In genomic region chr2:127142577-127143157, GRCm38 (mm10) we compare ENCODE assay signal across 8 mouse cellular contexts. TPM values are rescaled to one million over a fixed set of nuclear protein-coding genes. Genes with fewer than 3 reads are reported as not detected.
A peak's percentile ranks its signal among the peaks of the same experiment; 100 is the strongest.
DNase-seq lines count a peak whose midpoint lies in the region; ATAC-seq and TF ChIP-seq lines count a peak whose summit lies in the region.

No protein-coding gene starts in this region.

- intact Hi-C loops in left cerebral cortex, postnatal 14 days (cut with DNase I), result no loop called here

- no peak for TF ChIP-seq CTCF in lung, adult 2 months (IDR thresholded peaks at IDR 0.05; ENCODE audit: insufficient read depth, low read length)

- no peak; the same call in 1 of the 2 replicates for ATAC-seq in hindbrain, embryonic 16.5 days
- ATAC-seq in midbrain, embryonic 13.5 days, result 0 out of 2 replicates have a peak, but pooled peaks have one; percentile 22

- TF ChIP-seq POLR2A in lung, adult 2 months (IDR thresholded peaks at IDR 0.05; ENCODE audit: borderline replicate concordance, extremely low read depth, low read depth, low read length), result no peak

- no peaks in the 10 kb centered on the region for H3K9me3 ChIP-seq in embryonic facial prominence, embryonic 10.5 days
- no peaks in the 10 kb centered on the region for H3K9me3 ChIP-seq in hindbrain, embryonic 16.5 days (ENCODE audit: control insufficient read depth, low read length)
- no peaks in the 10 kb centered on the region for H3K9me3 ChIP-seq in midbrain, embryonic 13.5 days

- H3K27ac ChIP-seq in embryonic facial prominence, embryonic 10.5 days (replicated peaks), result peak overlapping the region; percentile 82
- no peak overlapping the region for H3K27ac ChIP-seq in hindbrain, embryonic 16.5 days (ENCODE audit: low read depth, low read length)
- no peak overlapping the region for H3K27ac ChIP-seq in midbrain, embryonic 13.5 days

- 0 out of 2 replicates have a peak, but pooled peaks cover 4% of the 10 kb centered on the region for H3K27me3 ChIP-seq in embryonic facial prominence, embryonic 10.5 days (replicated peaks; ENCODE audit: low read depth, poor library complexity, severe bottlenecking)
- H3K27me3 ChIP-seq in hindbrain, embryonic 16.5 days (replicated peaks; ENCODE audit: control insufficient read depth, insufficient read depth, low read length), result no peaks in the 10 kb centered on the region
- 0 out of 2 replicates have a peak, but pooled peaks cover 7% of the 10 kb centered on the region for H3K27me3 ChIP-seq in midbrain, embryonic 13.5 days

- peak overlapping the region; percentile 81 for H3K4me2 ChIP-seq in hindbrain, embryonic 16.5 days (ENCODE audit: low read length)
- peak overlapping the region; percentile 88 for H3K4me2 ChIP-seq in midbrain, embryonic 13.5 days (replicated peaks)

- peak; percentile 22 for DNase-seq in lung, adult 2 months
- DNase-seq in lung, adult 18-20 months, result no peak
- no peak for DNase-seq in embryonic facial prominence, embryonic 10.5 days (ENCODE audit: low spot score)
- DNase-seq in ovary, postnatal 10 days (ENCODE audit: low spot score), result no peak
- no peak for DNase-seq in left cerebral cortex, postnatal 14 days (ENCODE audit: low spot score in 2 of 2)
- no peak for DNase-seq in urinary bladder, postnatal 36 days (ENCODE audit: low spot score in 2 of 2)

- H3K9ac ChIP-seq in hindbrain, embryonic 16.5 days (ENCODE audit: low read depth, low read length), result peak overlapping the region; percentile 74
- H3K9ac ChIP-seq in midbrain, embryonic 13.5 days (replicated peaks), result peak overlapping the region; percentile 67

- H3K36me3 ChIP-seq in embryonic facial prominence, embryonic 10.5 days (replicated peaks), result peaks cover 35% of the 10 kb centered on the region
- H3K36me3 ChIP-seq in hindbrain, embryonic 16.5 days (ENCODE audit: control insufficient read depth, insufficient read depth, low read length), result no peaks in the 10 kb centered on the region
- H3K36me3 ChIP-seq in midbrain, embryonic 13.5 days, result peaks cover 5% of the 10 kb centered on the region; the same call in 1 of the 2 replicates

- 12% methylated on average over 6 of the region's 6 CpGs for WGBS in lung, adult 2 months
- WGBS in embryonic facial prominence, embryonic 10.5 days, result 15% methylated on average over 6 of the region's 6 CpGs
- WGBS in hindbrain, embryonic 16.5 days, result 10% methylated on average over 6 of the region's 6 CpGs
- WGBS in midbrain, embryonic 13.5 days, result 15% methylated on average over 6 of the region's 6 CpGs

- H3K4me1 ChIP-seq in lung, adult 2 months (ENCODE audit: control insufficient read depth, insufficient read depth, low read length), result peaks cover 6% of the 10 kb centered on the region; the same call in 1 of the 2 replicates
- H3K4me1 ChIP-seq in embryonic facial prominence, embryonic 10.5 days, result peaks cover 21% of the 10 kb centered on the region
- H3K4me1 ChIP-seq in hindbrain, embryonic 16.5 days (ENCODE audit: control insufficient read depth, insufficient read depth, low read depth, low read length), result peaks cover 4% of the 10 kb centered on the region
- H3K4me1 ChIP-seq in midbrain, embryonic 13.5 days (replicated peaks), result peaks cover 18% of the 10 kb centered on the region

- H3K4me3 ChIP-seq in lung, adult 2 months (replicated peaks; ENCODE audit: extremely low read depth, low read depth, low read length), result peak overlapping the region; percentile 64
- peak overlapping the region; percentile 73 for H3K4me3 ChIP-seq in embryonic facial prominence, embryonic 10.5 days
- peak overlapping the region; percentile 55 for H3K4me3 ChIP-seq in hindbrain, embryonic 16.5 days (ENCODE audit: low read length)
- peak overlapping the region; percentile 61 for H3K4me3 ChIP-seq in midbrain, embryonic 13.5 days (replicated peaks)

RNA-seq across cellular contexts. Expression of gene Itpripl1, which starts 0.6 kb away (rescaled TPM):
- polyA plus RNA-seq in lung, adult 2 months (2012; rRNA removed), result 12.8 and 14.6 TPM in 2 replicates
- 14.6 and 17.4 TPM in 2 replicates for polyA plus RNA-seq in embryonic facial prominence, embryonic 10.5 days (2016; fragmentation: Nextera tagmentation; extraction: Ambion mirVana)
- polyA plus RNA-seq in hindbrain, embryonic 16.5 days (2015; fragmentation: Nextera tagmentation; extraction: Ambion mirVana), result 11.0 and 12.4 TPM in 2 replicates
- 8.7 TPM in 2 replicates for polyA plus RNA-seq in midbrain, embryonic 13.5 days (2015; fragmentation: Nextera tagmentation; extraction: Ambion mirVana)
- 1 to 10 TPM; 3.3 to 4.4 TPM for total RNA-seq in left cerebral cortex, postnatal 14 days (2021)

RNA-seq across cellular contexts. Expression of gene Ncaph, which starts 8.9 kb away (rescaled TPM):
- polyA plus RNA-seq in lung, adult 2 months (2012; rRNA removed), result 1.6 and 2.9 TPM in 2 replicates
- polyA plus RNA-seq in embryonic facial prominence, embryonic 10.5 days (2016; fragmentation: Nextera tagmentation; extraction: Ambion mirVana), result 116 and 117 TPM in 2 replicates
- 14.5 and 19.8 TPM in 2 replicates for polyA plus RNA-seq in hindbrain, embryonic 16.5 days (2015; fragmentation: Nextera tagmentation; extraction: Ambion mirVana)
- 35.5 and 35.8 TPM in 2 replicates for polyA plus RNA-seq in midbrain, embryonic 13.5 days (2015; fragmentation: Nextera tagmentation; extraction: Ambion mirVana)
- 1 to 10 TPM; 3.7 to 4.2 TPM for total RNA-seq in left cerebral cortex, postnatal 14 days (2021)
